Mouse (Mus musculus): ENCODE measurements around the gene 2210016L21Rik. TPM values are rescaled to one million over a fixed set of nuclear protein-coding genes. Genes with fewer than 3 reads are reported as not detected.
A peak's percentile ranks its signal among the peaks of the same experiment; 100 is the strongest.

2210016L21Rik gene
- total RNA-seq, 2 experiments from 2014 or later, result 50.7 to 59.0 TPM

GRCm38 (mm10) chr5:114976935-114977334 is 35.0 kb downstream of the 2210016L21Rik start:
- no peak for DNase-seq (ENCODE audit: low spot score in 2 of 2)

GRCm38 (mm10) chr5:114978473-114978872 is 36.5 kb downstream of the 2210016L21Rik start:
- no peak for DNase-seq (ENCODE audit: low spot score in 2 of 2)

- no peak for DNase-seq (ENCODE audit: low spot score in 2 of 2)
These were observed 36.9 kb downstream of the 2210016L21Rik start for GRCm38 (mm10) chr5:114978888-114979249.

GRCm38 (mm10) chr5:114979250-114980121 is 37.5 kb downstream of the 2210016L21Rik start:
- DNase-seq (ENCODE audit: low spot score in 2 of 2), result peak; percentile 26 to 27

GRCm38 (mm10) chr5:114980122-114980748 is 38.3 kb downstream of the 2210016L21Rik start:
- no peak for DNase-seq (ENCODE audit: low spot score in 2 of 2)

- DNase-seq (ENCODE audit: low spot score in 2 of 2), result no peak
These were observed 40.0 kb downstream of the 2210016L21Rik start for GRCm38 (mm10) chr5:114982001-114982400.

- DNase-seq (ENCODE audit: low spot score in 2 of 2), result no peak
These were observed 43.1 kb downstream of the 2210016L21Rik start for GRCm38 (mm10) chr5:114985074-114985473.

- DNase-seq (ENCODE audit: low spot score in 2 of 2), result no peak
These were observed 54.5 kb downstream of the 2210016L21Rik start for GRCm38 (mm10) chr5:114996447-114996846.

- DNase-seq (ENCODE audit: low spot score in 2 of 2), result no peak
These were observed 55.4 kb downstream of the 2210016L21Rik start for GRCm38 (mm10) chr5:114997327-114997726.

Other genes starting within 250 kb of the 2210016L21Rik start
- gene Tchp, start 234.4 kb upstream of the 2210016L21Rik start, total RNA-seq (2021), result 10 to 100 TPM; 16.3 to 16.9 TPM
- gene Ankrd13a, start 167.5 kb upstream of the 2210016L21Rik start, total RNA-seq (2021), result 100 to 1,000 TPM; 105 to 111 TPM
- gene Git2, start 166.6 kb upstream of the 2210016L21Rik start, total RNA-seq (2021), result 10 to 100 TPM; 56.2 to 59.5 TPM
- 10 to 100 TPM; 88.4 to 91.9 TPM for gene 1500011B03Rik, start 118.7 kb upstream of the 2210016L21Rik start, total RNA-seq (2021)
- not detected for gene 4930519G04Rik, start 88.5 kb upstream of the 2210016L21Rik start, total RNA-seq (2021)
- gene Gm9936, start 83.5 kb upstream of the 2210016L21Rik start, total RNA-seq (2021), result under 1 TPM; 0.14 to 0.17 TPM
- gene Oasl2, start 45.2 kb upstream of the 2210016L21Rik start, total RNA-seq (2021), result 10 to 100 TPM in 1 of 2 experiments, 1 to 10 TPM in 1; 9.9 to 12.2 TPM
- 1 to 10 TPM; 1.0 to 1.2 TPM for gene Oasl1, start 18.9 kb upstream of the 2210016L21Rik start, total RNA-seq (2021)
- gene Hnf1a, start 28.9 kb downstream of the 2210016L21Rik start, total RNA-seq (2021), result 1 to 10 TPM; 1.8 to 4.4 TPM
- gene Sppl3, start 69.0 kb downstream of the 2210016L21Rik start, total RNA-seq (2021), result 10 to 100 TPM; 91.7 to 92.3 TPM
- gene Gm10401, start 156.1 kb downstream of the 2210016L21Rik start, total RNA-seq (2021), result under 1 TPM in 1 of 2 experiments, not detected in 1; 0.73 TPM
- gene Acads, start 177.2 kb downstream of the 2210016L21Rik start, total RNA-seq (2021), result 100 to 1,000 TPM; 166 to 191 TPM
- gene Unc119b, start 192.8 kb downstream of the 2210016L21Rik start, total RNA-seq (2021), result 10 to 100 TPM; 35.1 to 39.1 TPM
- gene Mlec, start 216.0 kb downstream of the 2210016L21Rik start, total RNA-seq (2021), result 100 to 1,000 TPM; 208 to 242 TPM